Mouse (Mus musculus) testis, adult 2 months (tissue): ENCODE data around the gene Olfr1344.
A peak's percentile ranks its signal among the peaks of the same experiment; 100 is the strongest.

ENCODE experiments used
- CTCF ChIP-seq: fragments of 200-500 bp; IDR thresholded peaks from 2 replicates; pipeline ENCODE4 v1.5.1; 2012; ENCODE audit warnings: low read depth, mild to moderate bottlenecking, inconsistent platforms, low read length, moderate library complexity; ENCODE audit not compliant: control insufficient read depth, insufficient read depth, insufficient replicate concordance
- POLR2A ChIP-seq: fragments of 200-500 bp; IDR thresholded peaks from 2 replicates; pipeline ENCODE4 v1.6.1; 2012; ENCODE audit warnings: low read depth, mild to moderate bottlenecking, inconsistent platforms, low read length, moderate library complexity; ENCODE audit not compliant: control insufficient read depth

- TF ChIP-seq CTCF (peak; percentile 37; the same call in 1 of the 2 replicates), POLR2A (no peak)
Measured at GRCm38 (mm10) chr7:6429381-6429780, 9.1 kb upstream of the Olfr1344 start.
